22 mouse cellular contexts compared by ENCODE assay signal in the genomic region with DNA sequence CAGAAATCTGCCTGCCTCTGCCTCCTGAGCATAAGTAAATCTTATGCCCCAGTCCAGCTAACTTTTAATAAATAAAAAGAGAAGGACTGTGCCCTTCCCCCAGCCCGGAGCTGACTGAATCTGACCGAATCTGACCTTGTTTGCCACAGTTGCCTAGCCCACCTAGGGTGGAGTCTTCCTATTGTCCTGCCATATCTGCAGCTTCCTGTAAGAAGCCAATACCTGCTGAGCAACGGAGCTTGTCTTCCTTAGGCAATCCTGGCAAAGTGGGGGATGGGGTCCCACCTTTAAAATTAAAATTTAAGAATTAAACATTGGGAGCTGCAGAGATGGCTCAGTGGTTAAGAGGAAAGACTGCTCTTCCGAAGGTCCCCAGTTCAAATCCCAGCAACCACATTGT. TPM values are rescaled to one million over a fixed set of nuclear protein-coding genes. Genes with fewer than 3 reads are reported as not detected.
DNase-seq lines count a peak whose midpoint lies in the region; TF ChIP-seq lines count a peak whose summit lies in the region.
"Had no signal": no experiment of that assay in that cellular context is flagged by ENCODE, and none has a peak within 500 bp of the region (broad histone marks: within the 10 kb centered on the region; RNA-seq: fewer than 3 reads in every experiment).

No protein-coding gene starts in this region.

- H3K4me3 ChIP-seq in ES-Bruce4 (ENCODE audit: low read depth, low read length) (no peak overlapping the region), ES-E14 (ENCODE audit: insufficient read depth in 1 of 2, low read depth in 1 of 2, low read length in 2 of 2, poor library complexity in 1 of 2, severe bottlenecking in 1 of 2) (no peak overlapping the region)
- H3K4me3 ChIP-seq: embryonic facial prominence, embryonic 10.5 days; embryonic facial prominence, embryonic 12.5 days; forebrain, embryonic 13.5 days; forebrain, embryonic 15.5 days had no signal

- H3K27ac ChIP-seq in ES-Bruce4 (ENCODE audit: insufficient read depth, low read length) (peak overlapping the region; percentile 47; the same call in 1 of the 2 replicates), ES-E14 (ENCODE audit: insufficient read depth, low read depth, low read length, poor library complexity, severe bottlenecking) (peak overlapping the region; percentile 93; the same call in 1 of the 2 replicates)
- H3K27ac ChIP-seq: embryonic facial prominence, embryonic 10.5 days; embryonic facial prominence, embryonic 12.5 days; forebrain, embryonic 13.5 days; forebrain, embryonic 15.5 days had no signal

- TF ChIP-seq POLR2A in ES-Bruce4 (IDR thresholded peaks at IDR 0.05; ENCODE audit: insufficient read depth, low read length): no peak

- peak; percentile 38 for DNase-seq in cerebellum, adult 9-10 months
- DNase-seq in cerebellum, adult 8-10 months: no peak
- DNase-seq in ES-E14 (ENCODE audit: low read depth, low spot score) (no peak), ZHBTc4 (ENCODE audit: low read depth, low spot score) (peak; percentile 83)
- no peak for DNase-seq in heart, adult 8-10 months (ENCODE audit: low spot score)
- DNase-seq in Muller cell, postnatal 12 days (ENCODE audit: inconsistent ontology term): no peak
- DNase-seq: adrenal gland, adult 8-10 months; adrenal gland, postnatal 14 days; adrenal gland, postnatal 36 days; B cell, adult 2 months; cerebellum, adult 11-12 months; cerebellum, adult 2 months; cerebellum, postnatal 10 days; cerebellum, postnatal 25 days; forebrain, postnatal 0 days had no signal

- peaks cover 2% of the 10 kb centered on the region for H3K4me1 ChIP-seq in ES-Bruce4 (ENCODE audit: control insufficient read depth, insufficient read depth, low read length)
- H3K4me1 ChIP-seq in ES-E14 (ENCODE audit: control insufficient read depth in 2 of 2, insufficient read depth in 2 of 2, low read length in 2 of 2, poor library complexity in 1 of 2): no peaks in the 10 kb centered on the region

- peaks cover 51% of the 10 kb centered on the region for H3K9me3 ChIP-seq in ES-Bruce4 (replicated peaks; ENCODE audit: control insufficient read depth, insufficient read depth, low read length, poor library complexity, severe bottlenecking)
- 0 out of 2 replicates have a peak, but pooled peaks cover 10% of the 10 kb centered on the region for H3K9me3 ChIP-seq in ES-E14 (ENCODE audit: control insufficient read depth, insufficient read depth, low read depth, low read length)
- H3K9me3 ChIP-seq: embryonic facial prominence, embryonic 10.5 days; embryonic facial prominence, embryonic 12.5 days; forebrain, embryonic 13.5 days; forebrain, embryonic 15.5 days had no signal

- H3K36me3 ChIP-seq in ES-Bruce4 (ENCODE audit: control insufficient read depth, insufficient read depth, low read length, poor library complexity, severe bottlenecking) (peaks cover 2% of the 10 kb centered on the region), ES-E14 (ENCODE audit: control insufficient read depth, insufficient read depth, low read length, poor library complexity, severe bottlenecking) (peaks cover 11% of the 10 kb centered on the region)

- no peak for TF ChIP-seq CTCF in ES-Bruce4 (IDR thresholded peaks at IDR 0.05; ENCODE audit: low read depth, low read length)

- peak; percentile 92 for TF ChIP-seq EP300 in ES-Bruce4 (IDR thresholded peaks at IDR 0.05; ENCODE audit: insufficient read depth, low read depth, low read length)

- in situ Hi-C loops in ES-E14 (cut with MboI; ENCODE audit: low sequenced_read_pairs in 2 of 2, unreplicated experiment in 2 of 2): no loop called here

- H3K27me3 ChIP-seq in ES-Bruce4 (ENCODE audit: control insufficient read depth, insufficient read depth, low read length, poor library complexity, severe bottlenecking): no peaks in the 10 kb centered on the region
- H3K27me3 ChIP-seq: CH12.LX; embryonic facial prominence, embryonic 12.5 days; forebrain, embryonic 13.5 days; forebrain, embryonic 15.5 days; Patski had no signal

- no peak overlapping the region for H3K9ac ChIP-seq in ES-Bruce4 (ENCODE audit: low read depth, poor library complexity, severe bottlenecking)
- H3K9ac ChIP-seq in ES-E14 (ENCODE audit: insufficient read depth, low read depth, low read length, poor library complexity, severe bottlenecking): no peak overlapping the region; the same call in 1 of the 2 replicates
- H3K9ac ChIP-seq: embryonic facial prominence, embryonic 12.5 days; forebrain, embryonic 13.5 days; forebrain, embryonic 15.5 days; forebrain, postnatal 0 days had no signal

TF ChIP-seq in ES-E14, 5 proteins besides CTCF, POLR2A, EP300 and RAD21:
- TF ChIP-seq HCFC1 (IDR thresholded peaks at IDR 0.05; ENCODE audit: borderline replicate concordance, insufficient read depth, low read length) (no peak), CHD2 (IDR thresholded peaks at IDR 0.05; ENCODE audit: low read depth, low read length) (0 out of 2 replicates have a peak, but pooled peaks have one; percentile 22)

RNA-seq across cellular contexts. Expression of a gene that starts 7.2 kb away (rescaled TPM):
- polyA plus RNA-seq in ES-Bruce4 (2011; ENCODE audit: insufficient read depth, insufficient read length, low read depth, missing spikeins): 45.3 and 48.0 TPM in 2 replicates
- total RNA-seq in ES-E14 (2012; rRNA removed): 16.3 and 17.1 TPM in 2 replicates
- total RNA-seq in heart, adult 8-10 months (2022): 10 to 100 TPM; 25.6 to 27.9 (median 27.3) TPM

RNA-seq across cellular contexts. Expression of a gene that starts 12.4 kb away (rescaled TPM):
- 21.8 and 25.3 TPM in 2 replicates for polyA plus RNA-seq in ES-Bruce4 (2011; ENCODE audit: insufficient read depth, insufficient read length, low read depth, missing spikeins)
- 11.1 and 13.4 TPM in 2 replicates for total RNA-seq in ES-E14 (2012; rRNA removed)
- total RNA-seq in heart, adult 8-10 months (2022): 10 to 100 TPM; 27.5 to 36.1 (median 30.5) TPM

RNA-seq across cellular contexts. Expression of a gene that starts 17.6 kb away (rescaled TPM):
- 2.7 and 2.8 TPM in 2 replicates for polyA plus RNA-seq in ES-Bruce4 (2011; ENCODE audit: insufficient read depth, insufficient read length, low read depth, missing spikeins)
- 2.5 and 3.5 TPM in 2 replicates for total RNA-seq in ES-E14 (2012; rRNA removed)
- total RNA-seq in heart, adult 8-10 months (2022): 1 to 10 TPM; 1.2 to 2.1 (median 1.4) TPM

RNA-seq across cellular contexts. Expression of a gene that starts 44.7 kb away (rescaled TPM):
- polyA plus RNA-seq in ES-Bruce4 (2011; ENCODE audit: insufficient read depth, insufficient read length, low read depth, missing spikeins): 20.3 and 24.9 TPM in 2 replicates
- 12.5 and 17.3 TPM in 2 replicates for total RNA-seq in ES-E14 (2012; rRNA removed)
- 1 to 10 TPM; 4.2 to 4.8 (median 4.3) TPM for total RNA-seq in heart, adult 8-10 months (2022)

RNA-seq across cellular contexts. Expression of a gene that starts 45.2 kb away (rescaled TPM):
- 106 and 114 TPM in 2 replicates for polyA plus RNA-seq in ES-Bruce4 (2011; ENCODE audit: insufficient read depth, insufficient read length, low read depth, missing spikeins)
- 50.7 and 52.0 TPM in 2 replicates for total RNA-seq in ES-E14 (2012; rRNA removed)
- 10 to 100 TPM; 51.8 to 60.5 (median 55.2) TPM for total RNA-seq in heart, adult 8-10 months (2022)

Comparison
In these comparisons a context has a peak if more than half of its experiments do, and no peak if none do; other contexts are left out.
1. DNase-seq: peak in cerebellum, adult 9-10 months (single experiment) and ZHBTc4 (single experiment); none in cerebellum, adult 8-10 months (single experiment), ES-E14 (single experiment), heart, adult 8-10 months (single experiment) and Muller cell, postnatal 12 days (single experiment).